Mouse (Mus musculus) kidney, adult 2 months (tissue): Measurements from ENCODE around the gene Lekr1.

Experiments used
- CTCF ChIP-seq: fragments of 200-500 bp; conservative IDR thresholded peaks from 2 replicates; pipeline ENCODE4 v1.5.1; 2011; ENCODE audit warnings: low read depth, mild to moderate bottlenecking, control low read depth, low read length, moderate library complexity, mixed read lengths; ENCODE audit not compliant: insufficient read depth, insufficient read length
- POLR2A ChIP-seq: fragments of 200-500 bp; IDR thresholded peaks from one replicate; pipeline ENCODE4 v1.6.1; 2011; ENCODE audit warnings: low read depth, low read length, control low read depth

DNA sequence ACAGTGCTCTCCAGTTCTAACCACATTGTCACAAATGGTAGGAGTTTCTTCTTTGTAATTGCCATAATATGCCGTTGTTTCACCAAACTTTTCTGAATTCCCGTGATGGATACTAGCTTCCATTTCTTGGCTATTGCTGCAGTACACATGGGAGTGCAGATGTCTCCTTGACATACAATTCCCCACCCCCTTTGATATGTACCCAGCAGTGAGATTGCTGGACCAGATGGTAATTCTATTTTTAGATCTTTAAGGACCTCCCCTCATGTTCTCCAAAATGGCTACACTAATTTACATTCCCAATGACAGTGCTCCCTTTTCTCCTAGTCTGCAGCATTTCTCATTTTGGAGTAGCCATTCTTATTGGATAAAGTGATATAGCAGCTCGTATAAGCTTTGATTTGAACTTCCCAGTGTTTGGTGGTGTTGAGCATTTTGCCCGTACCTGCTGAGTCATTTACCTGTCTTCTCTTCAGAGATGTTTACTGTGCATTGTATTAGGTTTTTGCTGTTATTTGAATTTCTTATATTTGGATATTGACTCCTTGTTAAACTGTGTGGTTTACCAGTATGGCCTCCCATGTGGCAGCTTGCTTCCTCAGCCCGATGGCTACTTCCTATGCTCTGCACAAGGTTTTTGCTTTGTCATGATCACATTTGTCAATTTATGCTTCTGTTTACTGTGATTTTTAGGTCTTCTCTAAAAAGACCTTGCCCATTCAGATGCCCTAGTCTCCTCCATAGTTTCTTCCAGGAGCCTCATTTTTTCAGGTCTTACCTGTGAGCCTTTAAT, 131.5 kb downstream of the Lekr1 start:
- TF ChIP-seq CTCF (no peak), POLR2A (no peak)
